Mouse (Mus musculus) cerebellum, postnatal 10 days (tissue): Measurements from ENCODE around the gene Ccr1l1.

Experiments used
- DNase-seq, 2 experiments: peaks; one replicate each; pipeline ENCODE4 v3.0.0; 2021; ENCODE audit warnings: mixed read lengths in 2 of 2

Gene Ccr1l1

DNA sequence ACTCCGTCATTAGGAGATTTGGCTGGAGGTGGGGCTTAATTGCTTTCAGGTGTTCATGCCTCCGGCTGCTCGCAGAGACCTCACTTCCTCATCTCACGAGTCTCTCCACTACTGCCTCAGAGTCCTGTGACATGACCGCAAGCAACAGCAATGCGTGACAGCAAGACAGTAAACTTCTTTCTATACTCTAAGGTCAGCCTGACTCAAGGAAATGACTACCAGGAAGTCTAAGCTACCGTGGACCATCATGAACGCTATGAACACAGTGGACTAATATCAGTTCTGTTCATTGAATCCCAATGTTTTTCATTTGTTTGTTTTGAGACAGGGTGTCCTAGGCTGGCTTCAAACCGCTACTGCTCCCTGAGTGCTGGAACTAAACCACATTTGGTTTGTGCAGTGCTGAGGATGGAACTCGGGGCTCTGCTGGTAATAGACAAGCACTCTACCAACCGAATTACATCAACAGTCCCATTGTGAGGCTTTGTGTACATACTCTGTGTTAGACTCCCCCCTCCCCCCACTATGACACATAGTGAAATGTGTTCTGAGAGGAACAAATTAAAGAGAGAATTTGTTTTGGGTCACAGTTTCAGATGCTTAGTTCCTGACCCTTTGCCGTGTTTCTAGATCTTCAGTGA lies 50.0 kb downstream of the Ccr1l1 start:
- no peak for DNase-seq

DNA sequence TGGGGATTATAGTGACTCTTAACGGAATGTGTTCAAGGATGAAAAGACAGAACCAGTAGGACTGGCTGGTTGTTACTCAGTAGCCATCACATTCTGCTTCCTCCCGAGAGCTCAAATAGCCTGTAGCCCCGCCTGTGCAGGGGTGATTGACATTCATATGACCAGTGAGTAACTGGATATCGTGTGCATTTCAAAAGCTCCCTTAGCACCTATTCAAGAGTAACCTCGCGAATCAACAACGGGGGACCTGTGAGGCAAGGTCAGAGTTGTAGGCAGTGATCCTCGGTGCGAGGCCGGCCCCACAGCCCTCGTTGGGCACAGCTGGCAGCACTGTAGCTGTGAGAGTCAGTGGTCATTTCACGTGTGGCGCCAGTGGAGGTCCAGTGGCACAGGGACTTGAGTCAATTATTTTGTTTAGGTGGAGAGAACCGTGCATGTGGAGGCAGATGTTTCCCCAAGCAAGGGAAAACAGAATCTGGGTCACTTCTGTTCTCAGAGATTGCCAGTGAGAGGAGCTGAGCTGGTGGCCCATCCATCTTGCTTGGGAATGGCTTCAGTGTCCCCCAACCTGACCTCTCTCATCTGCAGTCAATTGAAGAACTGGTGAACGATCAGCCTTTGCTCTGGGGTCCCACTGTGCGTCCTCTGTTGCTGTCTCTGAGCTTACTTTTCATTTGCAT lies 50.8 kb downstream of the Ccr1l1 start:
- no peak for DNase-seq
